Mouse (Mus musculus): ENCODE data around the gene Gfm2.

- TF ChIP-seq CTCF (IDR thresholded peaks at IDR 0.05; ENCODE audit: low read depth) (no peak), EP300 (optimal IDR thresholded peaks at IDR 0.05) (no peak)
Measured at GRCm38 (mm10) chr13:97230101-97230500, 92.4 kb downstream of the Gfm2 start.

Data from stomach, postnatal 0 days (tissue).